Mouse (Mus musculus) neutrophil, adult 65 days (primary cell): ENCODE measurements around the gene Ppig. TPM values are rescaled to one million over a fixed set of nuclear protein-coding genes. Genes with fewer than 3 reads are reported as not detected.

Source experiments
- total RNA-seq: library from RNA; stranded (reverse); gene quantifications from 2 replicates; pipeline ENCODE4 v1.2.4, GENCODE M21; 2023

The Ppig gene
- total RNA-seq: 63.0 and 90.9 TPM in 2 replicates

DNA sequence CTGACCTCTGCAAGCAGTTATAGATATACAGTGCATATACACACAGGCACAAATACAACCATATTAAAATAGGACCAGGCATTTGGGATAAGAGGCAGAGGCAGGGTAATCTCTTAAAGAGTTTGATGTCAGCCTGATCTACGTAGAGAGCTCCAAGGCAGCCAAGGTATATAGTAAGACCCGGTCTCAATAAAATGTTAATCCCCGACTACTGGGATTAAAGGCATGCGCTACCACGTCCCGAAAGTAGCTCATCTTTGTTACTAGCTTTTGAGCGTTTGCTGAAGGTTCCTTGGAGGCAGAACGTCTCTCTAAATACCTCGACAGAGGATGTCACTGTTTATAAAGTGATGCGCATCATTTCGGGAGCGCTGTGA, at the start of gene Ppig:
Gene Ppig, plus strand, starts transcription at position 273 of the 377 bp plus-strand sequence.

DNA sequence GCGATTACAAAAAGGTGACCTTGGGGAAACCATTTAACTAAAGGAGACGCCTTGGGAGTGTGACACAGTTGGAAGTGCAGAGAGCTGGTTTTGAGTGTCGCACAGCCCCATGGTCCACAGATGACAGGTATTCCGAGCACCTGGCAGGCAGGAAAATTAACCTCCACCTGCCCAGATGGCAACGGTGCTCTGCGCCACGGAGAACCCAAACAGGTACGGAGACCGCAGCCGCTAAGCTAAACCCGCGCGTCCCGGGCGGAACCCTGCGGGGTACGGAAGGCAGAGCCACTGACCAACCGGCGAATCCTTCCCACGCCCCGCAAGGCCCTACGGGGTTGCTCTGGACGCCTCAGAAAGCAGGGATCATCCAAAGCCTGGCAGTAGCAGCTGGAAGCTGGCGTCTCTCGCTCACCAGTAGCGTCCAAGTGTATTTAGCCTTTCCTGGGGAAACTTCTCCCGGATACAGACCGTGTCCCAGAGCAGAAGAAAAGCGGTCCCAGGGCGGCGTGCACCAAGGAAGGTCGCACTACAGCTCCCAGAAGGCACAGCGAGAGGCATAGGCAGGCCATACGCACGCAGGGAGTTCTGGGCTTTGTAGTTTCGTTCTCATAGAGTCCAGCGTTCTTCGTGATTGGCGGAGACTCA, 9.2 kb upstream of the Ppig start, which contains the start of gene Fastkd1:
Gene Fastkd1, minus strand, starts transcription at position 536 of the 645 bp plus-strand sequence.

DNA sequence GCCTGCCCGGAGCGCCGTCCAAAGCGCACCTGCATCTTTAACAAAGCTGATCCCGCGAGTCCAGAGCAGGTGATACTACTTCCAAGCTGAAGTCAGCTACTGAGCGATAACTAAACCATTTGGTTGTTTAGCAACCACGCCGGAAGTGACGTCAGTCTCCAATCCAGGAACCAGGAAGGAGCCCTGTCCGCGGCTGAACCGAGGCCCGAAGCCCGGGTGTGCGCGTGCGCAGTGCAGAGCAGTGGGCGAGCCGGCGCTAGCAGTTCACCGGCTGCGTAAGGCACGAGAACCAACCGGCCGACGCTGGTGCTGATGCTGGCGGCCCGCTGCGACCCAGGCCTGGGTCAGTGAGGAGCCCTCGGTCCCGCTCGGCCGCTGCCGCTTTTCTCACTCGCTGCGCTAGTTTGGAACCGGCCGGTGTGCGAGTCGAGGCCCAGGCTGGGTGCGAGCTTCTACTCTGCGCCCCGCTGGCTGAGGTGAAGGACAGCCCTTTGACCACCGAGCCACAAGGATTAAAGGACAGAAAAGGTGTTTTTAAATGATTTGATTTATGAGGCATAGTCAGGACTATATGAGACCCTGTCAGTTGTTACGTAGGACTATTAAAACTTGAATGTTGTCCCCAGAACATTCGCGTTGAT, 67.2 kb downstream of the Ppig start, which contains the start of the genes Ccdc173 and Phospho2:
Gene Ccdc173, minus strand, starts transcription at position 147 of the 641 bp plus-strand sequence.
Gene Phospho2, plus strand, starts transcription at position 195 of the 641 bp plus-strand sequence.

Other genes with a start within 250 kb of the Ppig start
- not detected in 2 replicates for gene Lrp2, start 136.5 kb upstream of the Ppig start, total RNA-seq
- gene Bbs5, start 75.4 kb upstream of the Ppig start, total RNA-seq: 0.64 and 1.1 TPM in 2 replicates
- gene Klhl41, start 52.4 kb upstream of the Ppig start, total RNA-seq: 0.20 and 0.66 TPM in 2 replicates
- 2.8 and 3.2 TPM in 2 replicates for gene Fastkd1, start 9.0 kb upstream of the Ppig start, total RNA-seq
- 1.3 and 1.5 TPM in 2 replicates for gene Ccdc173, start 67.0 kb downstream of the Ppig start, total RNA-seq
- gene Phospho2, start 67.1 kb downstream of the Ppig start, total RNA-seq: 19.4 and 19.5 TPM in 2 replicates
- 4.1 and 4.5 TPM in 2 replicates for gene Klhl23, start 99.4 kb downstream of the Ppig start, total RNA-seq
- 96.1 and 99.1 TPM in 2 replicates for gene Ssb, start 139.0 kb downstream of the Ppig start, total RNA-seq
- 6.2 and 6.5 TPM in 2 replicates for gene Mettl5, start 163.1 kb downstream of the Ppig start, total RNA-seq
- 37.4 and 60.3 TPM in 2 replicates for gene Ubr3, start 174.7 kb downstream of the Ppig start, total RNA-seq